Mouse (Mus musculus): ENCODE measurements around the gene Fam217b.

The Fam217b gene

DNA sequence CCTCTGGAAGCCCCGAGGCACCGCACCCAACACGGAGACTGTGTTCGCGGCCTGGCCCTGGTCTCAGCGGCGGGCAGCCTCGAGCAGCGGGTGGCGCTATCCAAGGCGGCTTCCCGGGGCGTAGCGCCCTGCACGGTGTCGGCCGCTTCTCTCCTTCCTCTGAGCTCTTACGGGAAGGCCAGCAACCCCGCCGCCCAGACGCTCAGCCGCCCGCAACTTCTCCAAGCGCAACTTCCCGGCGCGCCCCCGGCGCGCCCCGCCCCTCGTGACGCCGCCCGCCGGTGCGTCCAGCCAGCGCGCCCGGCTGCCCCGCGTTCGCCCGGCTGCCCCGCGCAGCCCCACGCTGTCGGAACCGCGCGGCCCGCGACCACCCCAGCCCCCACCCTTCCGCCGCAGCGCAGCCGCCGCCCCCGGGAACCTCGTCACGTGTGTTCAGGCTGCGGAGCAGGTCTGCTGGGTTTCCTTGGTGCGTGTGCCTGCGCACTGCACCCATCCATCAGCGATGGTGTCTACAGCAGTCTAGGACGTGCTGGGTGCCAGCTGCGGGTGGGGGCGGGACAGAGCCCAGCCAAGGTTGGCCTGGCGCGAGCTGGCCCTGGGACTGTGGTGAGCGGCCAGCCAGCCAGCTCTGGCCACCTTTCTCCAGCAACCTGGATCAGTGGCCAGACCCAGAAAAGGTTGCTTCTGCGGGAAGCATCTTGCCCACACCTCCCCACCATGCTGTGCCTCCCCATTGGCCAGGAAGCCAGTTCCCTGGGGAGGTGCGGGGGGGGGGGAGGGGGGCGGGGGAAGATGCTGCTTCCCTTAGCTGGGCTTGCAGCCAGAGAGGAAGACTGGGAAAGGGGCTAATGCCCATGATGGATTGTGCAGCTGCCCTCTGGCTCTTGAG, at the start of gene Fam217b, which contains the start of gene Ppp1r3d:
Fam217b (plus strand) TSS at position 264 of the 889 bp plus-strand sequence.
Ppp1r3d (minus strand) TSS at position 212 of the 889 bp plus-strand sequence.
- ChIA-PET CTCF (interaction anchor here in 1 of 4 experiments (0.6 to 0.9 kb wide), 4 partner anchors 313 to 1819 kb away, joined by 3 to 4 read pairs (median 3); no protein-coding TSS in a partner anchor), POLR2A (interaction anchor here in 2 of 4 experiments (0.6 to 1.0 kb wide), 3 partner anchors 12 to 1340 kb away, joined by 3 to 6 read pairs (median 3); partner anchors contain the start of gene Gm14401 (in 1 of the 2))

DNA sequence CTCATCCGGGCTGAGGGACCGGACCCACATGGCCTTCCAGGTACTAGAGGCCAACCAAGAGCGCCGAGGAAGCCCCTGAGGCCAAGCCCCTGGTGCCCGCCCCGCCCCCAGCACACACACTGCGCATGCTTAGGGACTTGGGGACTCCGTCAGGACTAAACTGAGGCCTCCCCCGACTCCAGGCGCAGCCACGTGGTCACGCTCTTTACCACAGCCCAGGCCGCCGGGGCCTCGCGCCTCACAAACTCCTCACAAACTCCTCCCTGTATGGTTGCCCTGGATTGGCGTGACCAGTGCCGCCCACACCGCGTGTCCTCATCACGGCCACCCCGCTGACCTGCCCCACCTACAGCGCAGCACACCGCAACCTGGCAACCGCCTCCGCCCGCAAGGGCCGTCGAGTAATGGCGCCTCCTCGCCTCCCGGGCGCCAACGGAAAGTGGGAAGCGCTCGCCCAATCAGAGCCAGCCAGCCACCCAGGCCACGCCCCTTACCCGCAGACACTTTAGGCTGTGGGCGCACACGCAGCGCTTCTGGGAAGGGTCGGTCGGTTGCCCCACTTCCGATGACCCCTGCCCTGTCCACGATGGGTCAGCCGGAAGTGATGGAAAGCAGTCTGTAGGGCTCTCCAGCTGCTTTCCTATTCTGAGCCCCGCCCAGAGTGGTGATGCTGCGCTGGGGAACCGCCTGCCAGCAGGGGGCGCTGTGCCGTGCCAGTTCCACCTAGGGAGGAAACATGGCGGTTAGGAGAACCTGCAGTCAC, 7.1 kb upstream of the Fam217b start, which contains the start of gene Sycp2:
Sycp2 (minus strand) TSS at position 633 of the 763 bp plus-strand sequence.
- POLR2A ChIA-PET = no interaction called here
- CTCF ChIA-PET = interaction anchor here (0.5 to 1.0 kb wide), 6 partner anchors 84 to 406 kb away, joined by 3 read pairs; no protein-coding TSS in a partner anchor

DNA sequence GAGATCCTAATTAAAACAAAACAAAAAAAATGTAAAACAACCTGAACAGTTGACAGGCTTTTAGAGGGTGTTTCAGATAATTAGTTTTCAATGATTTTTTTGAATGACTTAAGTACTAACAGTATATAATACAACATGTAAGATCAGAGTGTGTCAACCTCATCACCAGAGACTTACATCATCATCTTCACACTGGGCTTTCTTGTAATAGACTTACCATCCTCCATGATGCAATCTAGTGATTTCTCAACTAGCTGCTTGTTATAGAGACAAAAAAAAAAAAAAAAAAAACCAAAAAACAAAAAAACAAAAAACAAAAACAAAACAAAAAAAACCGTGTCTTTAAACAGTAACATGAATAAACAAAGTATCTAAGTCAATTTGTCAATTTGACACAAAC, 5.3 kb upstream of the Fam217b start:
- CTCF ChIA-PET = interaction anchor here in 1 of 4 experiments (1.1 kb wide), 1 partner anchor 595 kb away, joined by 5 read pairs; no protein-coding TSS in a partner anchor
- POLR2A ChIA-PET = no interaction called here

DNA sequence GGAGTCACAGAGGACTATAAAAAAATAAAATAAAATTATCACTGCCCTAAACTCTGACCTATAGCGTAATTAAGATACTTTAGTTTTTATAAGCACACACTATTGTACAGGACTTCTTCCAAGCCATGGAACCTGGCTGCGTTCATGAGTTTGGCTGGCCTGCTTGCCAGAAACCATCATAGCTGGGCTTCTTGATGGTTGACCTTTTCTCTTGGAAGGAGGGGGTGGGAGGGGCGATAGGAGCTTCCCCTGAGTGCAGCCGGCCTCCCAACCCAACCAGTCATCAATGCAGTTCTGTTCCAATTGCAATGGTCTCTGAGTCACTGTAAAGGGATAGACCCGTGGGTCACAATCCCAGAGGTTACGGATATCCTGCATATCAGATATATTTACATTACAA, 4.0 kb upstream of the Fam217b start:
- ChIA-PET POLR2A (no interaction called here), CTCF (interaction anchor here in 2 of 4 experiments (0.6 kb wide), 2 partner anchors 48 to 267 kb away, joined by 3 to 7 read pairs; no protein-coding TSS in a partner anchor)

DNA sequence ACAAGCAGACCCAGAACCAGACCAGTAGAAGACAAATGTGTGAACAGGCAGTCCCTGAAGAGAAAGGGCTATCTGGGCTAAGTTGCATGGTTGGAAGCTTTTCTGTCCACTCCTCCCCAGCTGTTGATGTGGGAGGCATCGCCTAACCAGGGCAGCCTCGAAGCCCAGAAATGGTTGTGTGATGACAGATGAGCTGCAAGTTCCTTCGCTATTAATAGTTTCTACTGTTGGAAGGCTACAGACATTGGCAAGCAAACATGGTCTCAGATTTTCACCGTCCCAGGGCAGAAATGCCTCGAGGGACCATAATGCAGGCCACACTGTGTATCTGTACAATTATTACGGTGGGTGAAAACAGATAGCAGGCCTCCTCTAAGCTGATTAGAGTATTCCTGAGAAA, 1.7 kb upstream of the Fam217b start:
- ChIA-PET CTCF (interaction anchor here in 2 of 4 experiments (0.6 to 0.7 kb wide), 2 partner anchors 8 to 294 kb away, joined by 3 to 4 read pairs; no protein-coding TSS in a partner anchor), POLR2A (interaction anchor here in 1 of 4 experiments (1.7 kb wide), 1 partner anchor 12 kb away, joined by 3 read pairs; no protein-coding TSS in a partner anchor)

DNA sequence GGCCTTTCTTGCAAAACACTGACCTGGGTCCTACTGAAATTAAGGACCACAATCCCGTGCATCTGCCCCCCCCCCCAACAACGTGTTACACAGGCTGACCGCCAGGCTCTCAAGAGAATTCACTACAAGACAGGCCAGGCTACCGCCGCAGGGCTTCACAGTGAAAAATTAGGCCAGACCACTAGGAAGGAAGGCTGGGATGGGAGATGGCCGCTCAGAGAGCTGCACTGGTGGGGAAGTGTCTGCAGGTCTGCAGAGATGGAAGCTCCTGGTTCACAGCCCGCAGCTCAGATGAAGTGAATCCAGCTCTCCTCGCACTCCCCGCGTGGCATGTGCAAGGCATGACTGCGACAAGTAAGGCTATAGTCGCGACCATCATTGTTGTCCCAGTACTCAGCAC, 1.2 kb upstream of the Fam217b start:
- ChIA-PET CTCF (interaction anchor here in 2 of 4 experiments (0.6 to 1.2 kb wide), 3 partner anchors 9 to 295 kb away, joined by 3 to 4 read pairs (median 3); no protein-coding TSS in a partner anchor), POLR2A (interaction anchor here in 2 of 4 experiments (0.8 to 1.7 kb wide), 2 partner anchors 12 to 298 kb away, joined by 3 to 6 read pairs; no protein-coding TSS in a partner anchor)

DNA sequence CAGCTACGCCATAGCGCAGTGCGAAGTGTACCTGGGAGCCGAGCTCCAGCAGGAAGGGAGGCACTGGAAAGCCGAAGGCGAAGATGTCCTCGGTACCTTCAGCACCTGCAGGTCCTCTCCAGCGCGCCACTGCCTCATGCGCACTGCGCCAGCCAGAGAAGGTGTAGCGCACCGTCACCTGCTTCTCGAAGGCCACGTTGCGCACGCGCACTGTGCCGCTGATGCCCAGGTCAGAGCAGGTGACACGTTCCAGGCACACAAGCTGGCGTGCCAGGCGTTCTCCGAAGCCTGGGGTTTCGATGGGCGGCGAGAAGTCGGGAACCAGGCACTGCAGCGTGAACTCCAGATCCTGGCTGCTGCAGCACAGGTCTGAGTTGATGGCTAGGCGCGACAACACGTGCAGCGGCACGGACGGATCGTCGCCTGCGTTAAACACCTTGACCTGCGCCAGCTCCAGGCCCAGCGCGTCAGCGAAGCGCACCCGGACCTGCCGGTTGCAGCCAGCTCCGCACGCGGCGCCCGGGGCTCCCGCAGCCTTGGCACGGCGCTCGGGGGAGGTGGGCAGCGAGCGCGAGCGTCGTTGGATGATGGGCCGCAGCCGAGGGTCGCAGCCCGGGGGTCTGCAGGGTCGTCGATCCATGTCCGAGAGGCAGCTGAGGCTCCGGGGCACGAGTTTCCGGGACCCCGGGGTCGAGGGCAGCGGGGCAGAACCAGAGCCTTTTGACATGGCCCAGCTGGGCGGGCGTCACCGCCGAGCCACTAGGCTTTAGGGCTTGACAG, 653 bp upstream of the Fam217b start:
- ChIA-PET POLR2A (interaction anchor here in 2 of 4 experiments (0.8 to 1.7 kb wide), 3 partner anchors 11 to 1340 kb away, joined by 3 to 6 read pairs (median 6); partner anchors contain the start of gene Gm14401 (in 1 of the 2)), CTCF (interaction anchor here in 2 of 4 experiments (0.6 to 1.2 kb wide), 2 partner anchors 276 to 296 kb away, joined by 3 read pairs; no protein-coding TSS in a partner anchor)

DNA sequence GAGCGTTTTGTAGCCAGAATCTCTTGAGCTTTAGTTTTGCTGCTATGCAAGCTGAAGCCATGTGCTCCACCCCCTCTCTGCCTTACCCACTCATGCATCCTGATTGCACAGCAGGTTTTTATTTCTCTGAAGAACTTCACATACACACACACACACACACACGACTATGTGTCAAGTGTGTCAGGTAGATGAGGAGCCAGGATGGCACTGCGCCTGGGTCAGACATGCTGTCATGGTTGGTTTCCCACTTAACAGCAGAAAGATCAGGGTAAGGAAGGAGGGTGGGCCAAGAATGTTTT, 775 bp downstream of the Fam217b start:
- POLR2A ChIA-PET = interaction anchor here in 2 of 4 experiments (0.6 to 0.7 kb wide), 2 partner anchors 11 to 1149 kb away, joined by 3 read pairs; no protein-coding TSS in a partner anchor

DNA sequence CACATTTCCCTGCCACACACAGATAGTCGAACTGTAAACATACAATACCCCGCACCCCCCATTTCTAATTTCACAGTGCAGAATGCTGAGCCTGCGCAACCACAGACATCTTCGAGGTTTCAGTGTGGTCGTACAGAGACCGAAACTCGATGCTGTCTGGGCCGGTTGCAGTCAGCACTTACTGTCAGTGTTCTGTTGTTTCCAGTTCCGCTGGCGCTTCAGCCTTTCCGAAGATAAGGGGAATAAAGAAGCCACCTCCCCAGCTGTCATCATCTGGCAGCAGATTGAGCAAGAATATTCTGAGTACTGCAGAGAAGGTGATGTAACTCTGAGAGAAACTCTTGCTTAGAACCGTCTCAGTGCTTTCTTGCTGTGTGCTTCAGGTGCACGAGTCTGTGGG, 2.1 kb downstream of the Fam217b start:
- ChIA-PET POLR2A (interaction anchor here in 1 of 4 experiments (0.9 to 1.1 kb wide), 2 partner anchors 60 to 218 kb away, joined by 3 to 10 read pairs; no protein-coding TSS in a partner anchor), CTCF (interaction anchor here in 1 of 4 experiments (0.7 kb wide), 1 partner anchor 613 kb away, joined by 9 read pairs; no protein-coding TSS in a partner anchor)

More for the DNA sequence above, 775 bp downstream of the Fam217b start:
- CTCF ChIA-PET = interaction anchor here in 1 of 4 experiments (0.6 to 0.9 kb wide), 4 partner anchors 314 to 1818 kb away, joined by 3 to 4 read pairs (median 3); no protein-coding TSS in a partner anchor

DNA sequence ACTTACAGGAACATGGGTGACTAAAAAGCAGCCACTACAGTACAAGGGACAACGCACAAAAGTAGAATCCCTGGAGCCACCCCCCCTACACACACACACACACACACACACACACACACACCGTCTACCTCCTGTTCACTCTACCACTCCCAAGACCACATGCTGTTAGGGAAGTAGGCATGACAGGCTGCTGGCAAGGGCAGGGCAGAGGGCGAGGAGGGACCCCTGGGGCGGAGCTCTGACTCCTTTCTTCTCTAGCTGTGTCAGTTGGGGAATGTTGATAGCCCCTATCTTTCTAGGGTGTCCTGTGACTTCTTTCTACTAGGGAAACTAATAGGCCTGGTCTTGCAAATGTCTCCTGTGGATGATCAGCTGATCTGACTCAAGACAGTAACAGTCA, 2.6 kb downstream of the Fam217b start:
- ChIA-PET POLR2A (interaction anchor here in 1 of 4 experiments (0.6 kb wide), 1 partner anchor 98 kb away, joined by 3 read pairs; no protein-coding TSS in a partner anchor), CTCF (interaction anchor here in 1 of 4 experiments (0.7 kb wide), 1 partner anchor 612 kb away, joined by 9 read pairs; no protein-coding TSS in a partner anchor)

DNA sequence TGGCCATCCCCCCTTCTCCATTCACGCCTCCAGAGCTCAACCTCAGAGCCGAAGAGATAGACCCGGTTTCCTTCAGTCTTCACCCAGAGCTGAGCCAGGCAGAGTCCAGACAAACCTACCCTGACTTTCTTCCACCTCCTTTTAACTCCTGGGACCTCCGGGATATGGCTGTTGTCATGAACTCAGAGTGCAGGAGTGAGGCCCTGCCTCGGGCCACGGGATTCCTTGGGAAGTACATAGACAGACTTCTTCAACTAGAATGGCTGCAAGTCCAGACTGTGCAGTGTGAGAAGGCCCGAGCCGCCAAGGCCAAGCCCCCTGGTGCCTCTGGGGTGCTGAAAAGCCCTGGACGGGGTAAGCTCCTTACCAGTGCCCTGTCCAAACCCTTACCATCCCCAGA, 6.3 kb downstream of the Fam217b start:
- ChIA-PET CTCF (interaction anchor here in 1 of 4 experiments (0.9 kb wide), 1 partner anchor 244 kb away, joined by 4 read pairs; no protein-coding TSS in a partner anchor), POLR2A (interaction anchor here in 1 of 4 experiments (1.2 kb wide), 1 partner anchor 11 kb away, joined by 3 read pairs; no protein-coding TSS in a partner anchor)

DNA sequence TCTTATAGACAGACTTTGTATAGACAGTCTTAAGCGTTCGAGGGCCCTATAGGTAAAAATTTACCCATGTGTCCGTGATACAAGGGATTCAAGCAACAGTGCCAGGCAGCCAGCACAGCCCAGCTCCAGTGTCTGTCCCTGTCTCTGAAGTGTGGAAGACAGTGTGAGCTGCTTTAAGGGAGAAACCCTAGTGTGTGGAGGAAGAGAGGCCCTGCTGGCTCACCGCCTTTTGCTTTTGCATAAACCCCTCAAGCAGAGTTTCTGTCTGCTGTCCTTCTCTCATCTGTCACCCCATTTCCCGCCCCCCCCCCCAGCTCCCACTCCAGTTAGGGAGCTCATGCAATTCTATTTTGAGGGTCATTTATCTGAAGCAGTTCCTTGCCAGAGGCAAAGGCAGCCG, 7.3 kb downstream of the Fam217b start:
- ChIA-PET CTCF (no interaction called here), POLR2A (interaction anchor here in 2 of 4 experiments (0.6 to 1.1 kb wide), 2 partner anchors 18 to 605 kb away, joined by 3 read pairs; no protein-coding TSS in a partner anchor)

DNA sequence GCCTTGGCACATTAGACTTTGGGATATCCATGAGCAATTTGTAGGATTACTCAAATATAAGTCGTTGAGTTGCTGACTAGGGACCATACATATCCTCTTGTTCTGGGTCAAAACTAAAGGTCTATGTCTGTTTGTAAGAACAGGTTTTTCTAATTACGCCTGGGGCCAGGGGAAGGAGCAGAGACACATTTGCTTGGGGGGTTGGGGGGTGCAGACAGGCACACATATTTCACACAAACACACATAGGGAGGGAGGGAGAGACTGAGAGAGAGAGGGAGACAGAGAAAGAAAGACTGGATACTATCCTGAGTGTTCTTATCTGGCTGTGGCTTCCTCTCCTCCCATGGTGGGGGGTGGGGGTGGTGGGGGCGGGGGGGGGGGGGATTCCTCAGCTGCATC, 7.9 kb downstream of the Fam217b start:
- POLR2A ChIA-PET = interaction anchor here in 2 of 4 experiments (0.6 to 1.1 kb wide), 2 partner anchors 18 to 605 kb away, joined by 3 read pairs; no protein-coding TSS in a partner anchor
- CTCF ChIA-PET = interaction anchor here in 1 of 4 experiments (0.6 kb wide), 1 partner anchor 324 kb away, joined by 3 read pairs; no protein-coding TSS in a partner anchor

DNA sequence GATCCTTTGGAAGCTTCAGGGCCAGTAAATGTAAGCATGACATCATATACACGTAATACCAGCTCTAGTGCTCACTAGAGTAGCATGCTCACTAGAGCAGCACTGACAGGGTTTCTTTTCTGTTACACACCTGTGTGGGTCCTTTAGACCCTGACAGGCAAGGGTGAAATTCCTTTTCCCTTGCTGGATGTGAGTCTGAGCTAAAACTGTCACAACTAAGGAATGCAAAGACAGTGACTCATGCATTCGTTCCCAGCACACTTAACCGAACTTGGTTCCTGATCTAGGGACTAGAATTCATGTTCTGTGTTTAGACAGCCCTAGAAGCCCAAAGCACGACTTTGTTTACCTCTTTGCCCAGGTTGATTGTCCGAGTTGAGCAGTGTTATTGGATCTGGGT, 8.9 kb downstream of the Fam217b start:
- ChIA-PET CTCF (interaction anchor here in 1 of 4 experiments (1.1 kb wide), 1 partner anchor 84 kb away, joined by 3 read pairs; no protein-coding TSS in a partner anchor), POLR2A (no interaction called here)

DNA sequence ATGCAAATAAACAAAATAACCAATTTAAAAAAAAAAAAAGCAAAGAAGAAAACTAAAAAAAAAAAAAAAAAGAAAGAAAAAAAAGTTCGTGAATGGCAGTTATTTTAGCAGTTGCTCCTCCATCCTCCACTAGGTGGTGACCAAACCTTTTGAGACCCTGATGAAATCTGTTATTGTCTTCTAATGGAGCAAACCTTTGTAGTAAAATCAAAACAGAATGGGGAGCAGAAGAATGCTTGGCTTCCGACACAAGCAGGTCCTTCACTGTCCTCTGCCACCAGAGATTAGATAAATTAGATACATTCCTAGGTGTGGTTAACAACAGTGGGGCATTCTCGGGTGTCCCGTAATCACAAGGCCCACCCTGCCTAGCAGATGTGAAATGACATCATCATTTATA, 11.9 kb downstream of the Fam217b start:
- CTCF ChIA-PET = interaction anchor here in 1 of 4 experiments (1.1 kb wide), 1 partner anchor 332 kb away, joined by 3 read pairs; no protein-coding TSS in a partner anchor
- POLR2A ChIA-PET = interaction anchor here in 1 of 4 experiments (0.6 kb wide), 1 partner anchor 11 kb away, joined by 3 read pairs; no protein-coding TSS in a partner anchor

DNA sequence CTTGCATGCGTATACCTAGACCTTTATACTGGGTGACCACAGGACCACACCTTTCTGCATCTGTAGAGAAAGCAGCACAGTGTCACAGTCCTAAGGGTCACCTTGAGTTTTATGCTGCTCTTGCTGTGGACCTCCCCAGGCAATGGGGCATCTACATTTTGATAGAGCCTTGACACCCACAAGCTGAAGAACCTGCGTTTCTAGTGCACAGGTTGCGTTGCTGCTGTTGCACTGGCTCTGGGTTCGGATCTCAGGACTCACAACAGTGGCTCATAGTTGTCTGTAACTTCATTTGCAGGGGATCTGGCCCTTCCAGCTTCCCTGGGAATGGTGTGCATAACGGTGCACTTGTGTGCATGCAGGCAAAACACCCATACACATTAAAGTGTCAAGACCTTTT, 12.9 kb downstream of the Fam217b start:
- POLR2A ChIA-PET = interaction anchor here in 1 of 4 experiments (0.6 kb wide), 1 partner anchor 123 kb away, joined by 3 read pairs; no protein-coding TSS in a partner anchor
- CTCF ChIA-PET = interaction anchor here in 3 of 4 experiments (0.6 to 1.8 kb wide), 3 partner anchors 80 to 331 kb away, joined by 3 to 4 read pairs (median 3); no protein-coding TSS in a partner anchor

DNA sequence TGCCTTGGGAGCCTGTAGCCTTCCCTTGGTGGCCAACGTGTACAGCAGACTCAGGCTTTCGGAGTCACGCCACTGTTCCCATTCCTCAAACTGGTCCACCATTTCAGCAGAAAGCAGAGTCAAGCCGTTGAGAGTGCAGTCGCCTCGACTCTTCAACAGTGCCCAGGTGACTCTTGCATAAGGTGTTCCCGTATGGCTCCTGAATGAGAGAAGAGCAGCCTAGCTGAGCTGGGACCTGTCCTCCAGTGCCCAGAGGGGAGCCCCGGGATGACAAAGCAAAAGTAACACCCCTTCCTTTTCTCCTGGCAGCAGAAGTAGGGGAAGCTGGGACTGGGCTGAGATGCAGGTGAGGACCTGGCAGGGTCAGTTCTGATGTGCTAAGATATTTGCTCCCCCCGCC, 13.9 kb downstream of the Fam217b start:
- CTCF ChIA-PET = interaction anchor here in 1 of 4 experiments (1.8 kb wide), 1 partner anchor 79 kb away, joined by 4 read pairs; no protein-coding TSS in a partner anchor
- POLR2A ChIA-PET = no interaction called here

Measured in embryonic stem cell, embryonic (primary cell).